Mouse (Mus musculus) lung, adult 2 months (tissue): ENCODE measurements at regions not wholly inside any gene's neighbourhood (a gene's known extent, or its start where the extent isn't known, plus 50 kb on each side); places are given as distances from the start of the nearest gene placed in this dataset.

ENCODE experiments used
- DNase-seq: peaks from one replicate; pipeline ENCODE4 v3.0.0; 2022
- H3K4me1 ChIP-seq: fragments of 200-500 bp; 2 replicates; pipeline ENCODE4 v1.6.1; 2011; ENCODE audit warnings: low read length; ENCODE audit not compliant: control insufficient read depth, insufficient read depth
- H3K4me3 ChIP-seq: fragments of 200-500 bp; replicated peaks from 2 replicates; pipeline ENCODE3; 2011; ENCODE audit warnings: low read depth, mild to moderate bottlenecking, control low read depth, low read length; ENCODE audit errors: extremely low read depth
- CTCF ChIP-seq: fragments of 200-500 bp; IDR thresholded peaks from 2 replicates; pipeline ENCODE4 v1.5.1; 2011; ENCODE audit warnings: mild to moderate bottlenecking, low read length, control low read depth; ENCODE audit not compliant: insufficient read depth
- POLR2A ChIP-seq: fragments of 200-500 bp; IDR thresholded peaks from 2 replicates; pipeline ENCODE4 v1.6.1; 2011; ENCODE audit warnings: low read depth, mild to moderate bottlenecking, control low read depth, low read length, borderline replicate concordance; ENCODE audit errors: extremely low read depth
- WGBS: fragments of 180-500 bp; shearing (Covaris S2); methylation state at CpG from one replicate; pipeline ENCODE4 v1.1.7; 2018; 5-methylcytosine and 5-hydroxymethylcytosine counted together

- WGBS = 86% methylated on average over 9 of the region's 9 CpGs
- no peak for DNase-seq
- no peak for TF ChIP-seq CTCF
- Histone ChIP-seq H3K4me1 (peaks cover 12% of the 10 kb centered on the region), H3K4me3 (no peak overlapping the region)
Measured at GRCm38 (mm10) chr11:8232636-8233189, 431.6 kb downstream of the Tns3 start.

DNA sequence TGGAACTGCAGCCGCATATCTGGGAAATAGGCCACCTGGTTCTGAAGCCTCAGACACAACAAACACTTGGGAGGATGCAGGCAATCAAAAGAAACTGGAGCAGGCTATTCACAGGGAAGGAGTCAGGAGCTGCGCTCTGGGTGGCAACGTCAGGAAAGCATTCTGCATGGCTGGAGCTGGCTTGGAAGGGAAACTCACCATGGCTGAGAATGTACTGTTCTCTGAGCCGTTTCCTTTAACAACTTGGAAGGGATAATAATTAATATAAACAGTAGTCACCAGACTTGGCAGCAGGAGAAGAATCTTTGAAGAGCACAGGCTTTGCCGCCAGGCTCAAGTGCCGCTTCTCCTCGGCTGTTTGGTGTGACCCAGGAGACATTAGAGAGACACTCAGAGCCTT, 434.5 kb downstream of the Tns3 start:
- TF ChIP-seq CTCF = no peak
- TF ChIP-seq POLR2A = no peak
- no peak for DNase-seq
- peaks cover 14% of the 10 kb centered on the region for H3K4me1 ChIP-seq
- no peak overlapping the region for H3K4me3 ChIP-seq
- WGBS = 19% methylated on average over 7 of the region's 7 CpGs

DNA sequence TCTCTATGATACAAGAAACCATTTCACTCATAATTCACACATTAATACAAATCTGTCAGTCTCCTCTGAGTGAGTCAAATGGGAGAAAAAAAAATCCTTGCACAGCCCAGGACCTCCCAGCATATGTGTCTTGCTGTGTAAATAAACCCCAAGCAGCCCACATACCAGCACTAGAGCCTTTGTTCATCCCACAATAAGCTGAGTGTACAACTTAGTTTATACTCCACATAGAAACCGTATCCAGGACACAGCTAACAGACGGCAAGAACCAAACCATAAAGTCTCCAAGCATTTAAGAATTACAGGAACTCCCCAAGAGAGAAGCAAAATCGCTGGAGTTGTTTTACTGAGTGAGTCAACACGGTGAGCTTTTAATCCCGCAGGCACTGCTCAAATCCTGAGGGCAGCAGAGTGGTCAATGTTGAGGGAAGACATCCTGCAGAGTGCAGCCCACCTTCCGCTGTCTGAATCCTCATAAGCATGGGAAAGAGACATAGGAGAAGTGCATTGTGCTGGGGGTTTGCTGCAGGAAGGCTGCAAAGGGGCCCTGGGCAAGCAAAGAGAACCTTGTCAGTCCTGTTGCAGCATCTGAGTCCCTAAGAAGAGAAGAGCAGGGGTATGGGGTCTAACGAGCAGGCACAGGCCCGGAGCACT, 436.4 kb downstream of the Tns3 start:
- H3K4me3 ChIP-seq = no peak overlapping the region
- H3K4me1 ChIP-seq = peaks cover 14% of the 10 kb centered on the region
- DNase-seq = no peak
- WGBS = 45% methylated on average over 8 of the region's 8 CpGs
- no peak for TF ChIP-seq POLR2A
- TF ChIP-seq CTCF = no peak

- no peak overlapping the region for H3K4me3 ChIP-seq
- WGBS = 100% methylated on average over 1 of the region's 1 CpGs
- DNase-seq = no peak
- TF ChIP-seq POLR2A (no peak), CTCF (no peak)
- peaks cover 10% of the 10 kb centered on the region for H3K4me1 ChIP-seq
Measured at GRCm38 (mm10) chr11:8224366-8224765, 440.0 kb downstream of the Tns3 start.

GRCm38 (mm10) chr11:8220618-8221017, 443.7 kb downstream of the Tns3 start:
- no peak for TF ChIP-seq CTCF
- TF ChIP-seq POLR2A = no peak
- DNase-seq = no peak
- 61% methylated on average over 3 of the region's 3 CpGs for WGBS
- no peaks in the 10 kb centered on the region; the same call in 1 of the 2 replicates for H3K4me1 ChIP-seq
- no peak overlapping the region for H3K4me3 ChIP-seq

- Histone ChIP-seq H3K4me1 (peaks cover 3% of the 10 kb centered on the region; the same call in 1 of the 2 replicates), H3K4me3 (no peak overlapping the region)
- 74% methylated on average over 6 of the region's 6 CpGs for whole genome bisulfite sequencing
- DNase-seq = no peak
- TF ChIP-seq POLR2A (no peak), CTCF (no peak)
Measured at GRCm38 (mm10) chr11:8219911-8220310, 444.4 kb downstream of the Tns3 start.

- peaks cover 6% of the 10 kb centered on the region; the same call in 1 of the 2 replicates for H3K4me1 ChIP-seq
- no peak for TF ChIP-seq CTCF
- TF ChIP-seq POLR2A = no peak
- 12% methylated on average over 7 of the region's 7 CpGs for WGBS
- H3K4me3 ChIP-seq = no peak overlapping the region
- peak; percentile 37 for DNase-seq
Measured at GRCm38 (mm10) chr11:8215634-8216033, 448.7 kb downstream of the Tns3 start.

GRCm38 (mm10) chr11:8214305-8214903, 449.9 kb downstream of the Tns3 start:
- TF ChIP-seq CTCF (no peak), POLR2A (no peak)
- H3K4me1 ChIP-seq = peaks cover 6% of the 10 kb centered on the region; the same call in 1 of the 2 replicates
- 25% methylated on average over 2 of the region's 2 CpGs for WGBS
- H3K4me3 ChIP-seq = no peak overlapping the region
- DNase-seq = no peak

DNA sequence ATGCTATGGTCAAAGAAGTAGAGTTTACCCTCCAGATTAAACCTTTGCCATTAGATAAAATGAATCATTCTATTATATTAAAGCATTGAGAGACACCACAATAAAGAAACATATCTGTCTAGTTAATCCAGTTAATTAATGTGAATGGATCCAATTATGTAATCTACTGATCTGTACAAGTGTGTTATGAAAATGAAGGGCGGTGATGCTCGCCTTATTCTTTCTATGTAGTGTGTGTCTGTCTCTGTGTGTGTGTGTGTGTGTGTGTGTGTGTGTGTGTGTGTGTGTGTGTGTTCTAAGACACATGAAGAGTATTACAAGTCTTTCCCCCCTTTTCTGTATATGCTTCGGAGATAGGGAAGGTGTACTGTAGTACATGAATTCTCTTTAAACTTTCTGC, 451.2 kb downstream of the Tns3 start:
- peaks cover 8% of the 10 kb centered on the region for H3K4me1 ChIP-seq
- DNase-seq = no peak
- H3K4me3 ChIP-seq = no peak overlapping the region
- WGBS = 87% methylated on average over 3 of the region's 3 CpGs
- TF ChIP-seq CTCF (no peak), POLR2A (no peak)

DNA sequence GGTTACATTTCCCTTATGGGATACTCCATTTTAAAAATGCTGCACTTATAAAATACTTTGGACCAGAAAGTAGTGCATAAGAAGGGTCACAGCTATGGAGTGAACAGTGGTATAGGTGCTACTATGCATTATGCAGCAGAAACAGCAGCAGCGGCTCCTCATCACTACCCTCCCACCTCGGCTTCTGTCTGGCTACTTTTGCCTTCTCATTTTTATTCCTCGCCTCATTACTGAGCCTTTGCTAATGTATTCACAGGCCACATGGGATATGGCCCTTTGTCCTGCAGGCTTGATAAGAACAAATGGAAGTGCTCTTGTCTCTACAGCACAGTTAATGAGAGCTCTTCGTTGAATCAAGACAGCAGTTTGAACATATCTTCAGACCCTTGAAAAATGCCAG, 451.6 kb downstream of the Tns3 start:
- peaks cover 8% of the 10 kb centered on the region for H3K4me1 ChIP-seq
- 83% methylated on average over 4 of the region's 4 CpGs for WGBS
- TF ChIP-seq POLR2A = no peak
- no peak for TF ChIP-seq CTCF
- no peak overlapping the region for H3K4me3 ChIP-seq
- no peak for DNase-seq
